Mouse (Mus musculus): ENCODE measurements around the gene Elf2. TPM values are rescaled to one million over a fixed set of nuclear protein-coding genes. Genes with fewer than 3 reads are reported as not detected.
A peak's percentile ranks its signal among the peaks of the same experiment; 100 is the strongest.

Gene Elf2
- total and polyA plus RNA-seq, 3 experiments: 31.2 to 41.2 (median 32.2) TPM

- Histone ChIP-seq H3K9ac (ENCODE audit: insufficient read depth, low read depth) (no peak overlapping the region; the same call in 1 of the 2 replicates), H3K27ac (ENCODE audit: insufficient read depth, low read depth) (no peak overlapping the region), H3K4me2 (ENCODE audit: insufficient read depth, low read depth, poor library complexity, severe bottlenecking) (peak overlapping the region; percentile 76), H3K4me3 (replicated peaks in 1 of 3; ENCODE audit: low read depth in 2 of 3, low read length in 2 of 3, poor library complexity in 1 of 3) (peak overlapping the region in 2 of 3 experiments; percentile 46 to 97), H3K4me1 (ENCODE audit: control insufficient read depth in 1 of 2, insufficient read depth in 2 of 2) (peaks cover 0 to 22% of the 10 kb centered on the region in 2 experiments; a peak in 2 of 4 replicates), H3K27me3 (replicated peaks) (peaks cover 30% of the 10 kb centered on the region), H3K79me2 (replicated peaks; ENCODE audit: control insufficient read depth, extremely low read depth, insufficient read depth, poor library complexity, severe bottlenecking) (peaks cover 21% of the 10 kb centered on the region), H3K36me3 (replicated peaks in 1 of 2; ENCODE audit: control insufficient read depth in 1 of 2, insufficient read depth in 1 of 2, low read length in 1 of 2) (no peaks in the 10 kb centered on the region), H3K9me3 (replicated peaks; ENCODE audit: low read length) (peaks cover 15% of the 10 kb centered on the region)
- in situ Hi-C loops (cut with MboI; ENCODE audit: low pct_ligation_motif_present, low pct_unique_long_range_greater_than_20kb, low sequenced_read_pairs): no loop called here
- peak; percentile 58; the same call in 1 of the 2 replicates for TF ChIP-seq ZNF384 (IDR thresholded peaks at IDR 0.05; ENCODE audit: low read depth, low read length)
- TF ChIP-seq NELFE (IDR thresholded peaks at IDR 0.05; ENCODE audit: low read depth, low read length): no peak
- no peak for DNase-seq (ENCODE audit: extremely low read depth)
- dilution Hi-C loops (cut with MboI; ENCODE audit: extremely low pct_ligation_motif_present, extremely low pct_unique_long_range_greater_than_20kb, low sequenced_read_pairs): no loop called here
Measured at GRCm38 (mm10) chr3:51342152-51342551, 1.7 kb upstream of the Elf2 start.

- TF ChIP-seq NRF1 (IDR thresholded peaks at IDR 0.05; ENCODE audit: low read depth, low read length) (peak; percentile 77), TBP (conservative IDR thresholded peaks at IDR 0.05; ENCODE audit: low read depth, low read length) (no peak), E2F4 (IDR thresholded peaks at IDR 0.05; ENCODE audit: insufficient replicate concordance, low read depth, low read length) (no peak), ZNF384 (IDR thresholded peaks at IDR 0.05; ENCODE audit: low read depth, low read length) (no peak), MXI1 (IDR thresholded peaks at IDR 0.05; ENCODE audit: low read depth, low read length) (peak; percentile 85; the same call in 1 of the 2 replicates), MAFK (IDR thresholded peaks at IDR 0.05; ENCODE audit: insufficient replicate concordance, low read length) (no peak), MEF2A (IDR thresholded peaks at IDR 0.05; ENCODE audit: borderline replicate concordance, low read depth, low read length) (peak; percentile 10; the same call in 1 of the 2 replicates), KAT2A (IDR thresholded peaks at IDR 0.05; ENCODE audit: insufficient replicate concordance, low read length) (0 out of 2 replicates have a peak, but pooled peaks have one; percentile 23), BHLHE40 (IDR thresholded peaks at IDR 0.05; ENCODE audit: low read depth, low read length) (peak; percentile 48; the same call in 1 of the 2 replicates), POLR2A (IDR thresholded peaks at IDR 0.05; ENCODE audit: low read depth, low read length) (no peak; the same call in 1 of the 2 replicates), ELF1 (IDR thresholded peaks at IDR 0.05; ENCODE audit: low read depth, low read length) (no peak), CHD2 (IDR thresholded peaks at IDR 0.05; ENCODE audit: low read length) (no peak), RCOR1 (conservative IDR thresholded peaks at IDR 0.05; ENCODE audit: low read depth, low read length) (no peak), MAZ (IDR thresholded peaks at IDR 0.05; ENCODE audit: low read depth, low read length) (peak; percentile 4; the same call in 1 of the 2 replicates), MYC (IDR thresholded peaks at IDR 0.05; ENCODE audit: low read depth, low read length) (no peak)
- H3K4me2 ChIP-seq (ENCODE audit: insufficient read depth, low read depth, poor library complexity, severe bottlenecking): peak overlapping the region; percentile 76
- H3K36me3 ChIP-seq (replicated peaks in 1 of 2; ENCODE audit: control insufficient read depth in 1 of 2, insufficient read depth in 1 of 2, low read length in 1 of 2): no peaks in the 10 kb centered on the region
- dilution Hi-C loops (cut with MboI; ENCODE audit: extremely low pct_ligation_motif_present, extremely low pct_unique_long_range_greater_than_20kb, low sequenced_read_pairs) (no loop called here), in situ Hi-C loops (cut with MboI; ENCODE audit: low pct_ligation_motif_present, low pct_unique_long_range_greater_than_20kb, low sequenced_read_pairs) (no loop called here)
- peaks cover 15% of the 10 kb centered on the region for H3K9me3 ChIP-seq (replicated peaks; ENCODE audit: low read length)
- peak overlapping the region; percentile 67 to 97 (median 78) for H3K4me3 ChIP-seq (replicated peaks in 1 of 3; ENCODE audit: low read depth in 2 of 3, low read length in 2 of 3, poor library complexity in 1 of 3)
- peak; percentile 50 for DNase-seq (ENCODE audit: extremely low read depth)
- peaks cover 0 to 22% of the 10 kb centered on the region in 2 experiments; a peak in 2 of 4 replicates for H3K4me1 ChIP-seq (ENCODE audit: control insufficient read depth in 1 of 2, insufficient read depth in 2 of 2)
- no peak overlapping the region; the same call in 1 of the 2 replicates for H3K27ac ChIP-seq (ENCODE audit: insufficient read depth, low read depth)
- peaks cover 21% of the 10 kb centered on the region for H3K79me2 ChIP-seq (replicated peaks; ENCODE audit: control insufficient read depth, extremely low read depth, insufficient read depth, poor library complexity, severe bottlenecking)
- H3K9ac ChIP-seq (ENCODE audit: insufficient read depth, low read depth): peak overlapping the region; percentile 82
- peaks cover 30% of the 10 kb centered on the region for H3K27me3 ChIP-seq (replicated peaks)
Measured at GRCm38 (mm10) chr3:51341268-51342081, 1.0 kb upstream of the Elf2 start.
